29 mouse cellular contexts compared by ENCODE assay signal in genomic region chr9:109879305-109879704, GRCm38 (mm10). TPM values are rescaled to one million over a fixed set of nuclear protein-coding genes. Genes with fewer than 3 reads are reported as not detected.
"Had no signal": no experiment of that assay in that cellular context is flagged by ENCODE, and none has a peak within 500 bp of the region (broad histone marks: within the 10 kb centered on the region; RNA-seq: fewer than 3 reads in every experiment).

No protein-coding gene starts in this region.

- H3K9ac ChIP-seq: limb, embryonic 13.5 days; liver, embryonic 12.5 days; liver, embryonic 15.5 days; lung, embryonic 15.5 days; midbrain, embryonic 13.5 days; neural tube, embryonic 13.5 days had no signal

- H3K4me2 ChIP-seq: limb, embryonic 13.5 days; lung, embryonic 15.5 days; midbrain, embryonic 13.5 days; neural tube, embryonic 13.5 days had no signal

- ATAC-seq: liver, embryonic 12.5 days; midbrain, embryonic 13.5 days; midbrain, embryonic 16.5 days had no signal

- H3K27me3 ChIP-seq: limb, embryonic 13.5 days; liver, embryonic 12.5 days; liver, embryonic 15.5 days; lung, embryonic 15.5 days; megakaryocyte, embryonic 14.5 days; midbrain, embryonic 13.5 days; neural tube, embryonic 13.5 days had no signal

- DNase-seq: kidney, adult 18-20 months; kidney, adult 9 months; kidney, postnatal 14 days; kidney, postnatal 4 days; layer of hippocampus, adult 9-11 months; liver; lung, adult 18-20 months; lung, postnatal 10 days; lung, postnatal 36 days; retina, postnatal 1 day; right cerebral cortex, postnatal 25 days; thymus, adult 2 months; thymus, postnatal 14 days; thymus, postnatal 4 days had no signal

- H3K4me3 ChIP-seq: layer of hippocampus, adult 2 months; limb, embryonic 10.5 days; limb, embryonic 13.5 days; liver, embryonic 12.5 days; liver, embryonic 15.5 days; lung, embryonic 15.5 days; megakaryocyte, embryonic 14.5 days; midbrain, embryonic 10.5 days; midbrain, embryonic 13.5 days; myocyte; neural tube, embryonic 13.5 days had no signal

- H3K27ac ChIP-seq: layer of hippocampus, adult 2 months; limb, embryonic 10.5 days; limb, embryonic 13.5 days; liver, embryonic 12.5 days; liver, embryonic 15.5 days; lung, embryonic 15.5 days; midbrain, embryonic 10.5 days; midbrain, embryonic 13.5 days; neural tube, embryonic 13.5 days had no signal

- H3K9me3 ChIP-seq: limb, embryonic 10.5 days; limb, embryonic 13.5 days; liver, embryonic 12.5 days; liver, embryonic 15.5 days; lung, embryonic 15.5 days; megakaryocyte, embryonic 14.5 days; midbrain, embryonic 10.5 days; midbrain, embryonic 13.5 days; neural tube, embryonic 13.5 days had no signal

RNA-seq across cellular contexts. Expression of gene Camp, which starts 29.9 kb away (rescaled TPM):
- total RNA-seq: layer of hippocampus, adult 2 months; layer of hippocampus, postnatal 25 days; left cerebral cortex, postnatal 25 days; monocyte, adult 5-6 weeks had no signal
- polyA plus RNA-seq: limb, embryonic 10.5 days; myocyte had no signal
